Comparison of ENCODE assay signal across 23 mouse cellular contexts in the genomic region with DNA sequence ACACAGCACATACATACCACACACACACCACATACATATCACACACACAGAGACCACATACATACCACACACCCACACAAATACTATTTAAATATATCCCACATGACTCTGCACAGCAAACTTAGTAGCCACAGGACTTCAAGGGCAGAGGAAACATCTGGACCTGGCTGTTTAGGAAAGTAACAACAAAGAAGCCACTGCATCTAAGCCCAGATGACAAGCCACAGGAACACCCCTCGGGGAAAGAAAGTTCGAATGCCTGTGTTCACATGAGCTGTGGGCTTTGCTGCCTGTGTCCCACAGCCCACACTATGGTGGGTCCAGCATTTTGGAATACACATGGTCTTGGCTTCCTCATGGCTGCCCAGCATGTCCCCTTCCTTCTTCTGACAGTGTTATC.
"Had no signal": no experiment of that assay in that cellular context is flagged by ENCODE, and none has a peak within 500 bp of the region (broad histone marks: within the 10 kb centered on the region; RNA-seq: fewer than 3 reads in every experiment).

No protein-coding gene starts in this region.

- H3K27ac ChIP-seq: heart, adult 2 months; hindbrain, embryonic 13.5 days; hindbrain, embryonic 15.5 days; hindbrain, postnatal 0 days; kidney, embryonic 15.5 days; kidney, postnatal 0 days; layer of hippocampus, adult 2 months; left cerebral cortex, adult 2 months; limb, embryonic 10.5 days; limb, embryonic 12.5 days; liver, embryonic 13.5 days had no signal

- H3K4me1 ChIP-seq: heart, embryonic 12.5 days; hindbrain, embryonic 13.5 days; hindbrain, embryonic 15.5 days; kidney, embryonic 15.5 days had no signal

- H3K9me3 ChIP-seq: heart, embryonic 12.5 days; hindbrain, embryonic 13.5 days; hindbrain, embryonic 15.5 days; kidney, embryonic 15.5 days; limb, embryonic 10.5 days; limb, embryonic 12.5 days; liver, embryonic 13.5 days had no signal

- H3K4me3 ChIP-seq: heart, adult 2 months; heart, embryonic 12.5 days; hindbrain, embryonic 13.5 days; hindbrain, embryonic 15.5 days; kidney, embryonic 15.5 days; layer of hippocampus, adult 2 months; left cerebral cortex, adult 2 months; limb, embryonic 10.5 days; limb, embryonic 12.5 days; liver, embryonic 13.5 days had no signal

- ATAC-seq: hindbrain, postnatal 0 days; intestine, embryonic 16.5 days had no signal

- H3K27me3 ChIP-seq: hindbrain, embryonic 13.5 days; hindbrain, embryonic 15.5 days; kidney, embryonic 15.5 days; limb, embryonic 12.5 days had no signal

- H3K9ac ChIP-seq: heart, embryonic 12.5 days; hindbrain, embryonic 13.5 days; hindbrain, embryonic 15.5 days; kidney, embryonic 15.5 days; limb, embryonic 12.5 days; liver, embryonic 13.5 days had no signal

- DNase-seq: gastrocnemius, postnatal 25 days; heart, adult 2 months; heart, postnatal 10 days; heart, postnatal 4 days; kidney, adult 11 months; kidney, adult 2 months; kidney, adult 9 months; kidney, postnatal 14 days; kidney, postnatal 4 days; liver; liver, embryonic 13.5 days had no signal

- H3K4me2 ChIP-seq: heart, embryonic 12.5 days; hindbrain, embryonic 13.5 days; hindbrain, embryonic 15.5 days; kidney, embryonic 15.5 days; limb, embryonic 12.5 days; liver, embryonic 11.5 days; liver, embryonic 13.5 days had no signal

- H3K36me3 ChIP-seq: heart, embryonic 12.5 days; hindbrain, embryonic 15.5 days; kidney, embryonic 15.5 days; limb, embryonic 10.5 days; limb, embryonic 12.5 days; liver, embryonic 13.5 days had no signal
